Mouse (Mus musculus): ENCODE measurements around the gene Zfp710. TPM values are rescaled to one million over a fixed set of nuclear protein-coding genes. Genes with fewer than 3 reads are reported as not detected.

Zfp710 gene
- polyA plus RNA-seq, 2 experiments = 15.0 to 24.7 TPM

- ATAC-seq (ENCODE audit: low FRiP score, low read depth) = no peak
- 80% methylated on average over 9 of the region's 9 CpGs for WGBS
- no peak for DNase-seq (ENCODE audit: low spot score)
These were observed 86.7 kb downstream of the Zfp710 start for GRCm38 (mm10) chr7:80111066-80112045.

GRCm38 (mm10) chr7:80113989-80114388 is 89.4 kb downstream of the Zfp710 start:
- Histone ChIP-seq H3K4me2 (replicated peaks; ENCODE audit: low read depth, low read length, severe bottlenecking) (peak overlapping the region; percentile 82), H3K27ac (replicated peaks; ENCODE audit: low read depth, low read length) (peak overlapping the region; percentile 97), H3K27me3 (ENCODE audit: control insufficient read depth, insufficient read depth, low read length) (no peaks in the 10 kb centered on the region), H3K4me1 (ENCODE audit: control insufficient read depth, insufficient read depth, low read length) (peaks cover 25% of the 10 kb centered on the region), H3K4me3 (replicated peaks; ENCODE audit: low read length) (peak overlapping the region; percentile 99), H3K9me3 (ENCODE audit: control insufficient read depth, low read length) (no peaks in the 10 kb centered on the region), H3K9ac (ENCODE audit: low read depth, low read length, severe bottlenecking) (peak overlapping the region; percentile 97), H3K36me3 (ENCODE audit: control insufficient read depth, insufficient read depth, low read length) (peaks cover 15% of the 10 kb centered on the region)
- 0 out of 2 replicates have a peak, but pooled peaks have one; percentile 3 for ATAC-seq (ENCODE audit: low FRiP score, low read depth)
- 7% methylated on average over 10 of the region's 10 CpGs for WGBS
- DNase-seq (ENCODE audit: low spot score) = peak; percentile 36
- no peak for TF ChIP-seq POLR2A (IDR thresholded peaks at IDR 0.05; ENCODE audit: borderline replicate concordance, extremely low read depth, insufficient read depth, insufficient read length)

More at GRCm38 (mm10) chr7:80111066-80112045, 86.7 kb downstream of the Zfp710 start:
- Histone ChIP-seq H3K27me3 (ENCODE audit: control insufficient read depth, insufficient read depth, low read length) (no peaks in the 10 kb centered on the region), H3K9me3 (ENCODE audit: control insufficient read depth, low read length) (0 out of 2 replicates have a peak, but pooled peaks cover 6% of the 10 kb centered on the region), H3K4me2 (replicated peaks; ENCODE audit: low read depth, low read length, severe bottlenecking) (no peak overlapping the region), H3K27ac (replicated peaks; ENCODE audit: low read depth, low read length) (no peak overlapping the region), H3K4me3 (replicated peaks; ENCODE audit: low read length) (no peak overlapping the region), H3K4me1 (ENCODE audit: control insufficient read depth, insufficient read depth, low read length) (peaks cover 23% of the 10 kb centered on the region), H3K9ac (ENCODE audit: low read depth, low read length, severe bottlenecking) (no peak overlapping the region), H3K36me3 (ENCODE audit: control insufficient read depth, insufficient read depth, low read length) (peaks cover 32% of the 10 kb centered on the region)
- TF ChIP-seq POLR2A (IDR thresholded peaks at IDR 0.05; ENCODE audit: borderline replicate concordance, extremely low read depth, insufficient read depth, insufficient read length) = no peak

GRCm38 (mm10) chr7:80114451-80115223 is 90.0 kb downstream of the Zfp710 start:
- TF ChIP-seq POLR2A (IDR thresholded peaks at IDR 0.05; ENCODE audit: borderline replicate concordance, extremely low read depth, insufficient read depth, insufficient read length) = no peak
- under 1% methylated on average over 29 of the region's 52 CpGs for WGBS
- Histone ChIP-seq H3K4me1 (ENCODE audit: control insufficient read depth, insufficient read depth, low read length) (peaks cover 25% of the 10 kb centered on the region), H3K9ac (ENCODE audit: low read depth, low read length, severe bottlenecking) (peak overlapping the region; percentile 97), H3K27ac (replicated peaks; ENCODE audit: low read depth, low read length) (peak overlapping the region; percentile 97), H3K4me3 (replicated peaks; ENCODE audit: low read length) (peak overlapping the region; percentile 99), H3K4me2 (replicated peaks; ENCODE audit: low read depth, low read length, severe bottlenecking) (peak overlapping the region; percentile 82), H3K36me3 (ENCODE audit: control insufficient read depth, insufficient read depth, low read length) (peaks cover 9% of the 10 kb centered on the region), H3K27me3 (ENCODE audit: control insufficient read depth, insufficient read depth, low read length) (no peaks in the 10 kb centered on the region), H3K9me3 (ENCODE audit: control insufficient read depth, low read length) (no peaks in the 10 kb centered on the region)
- ATAC-seq (ENCODE audit: low FRiP score, low read depth) = peak; percentile 75
- peak; percentile 85 for DNase-seq (ENCODE audit: low spot score)

- peaks cover 25% of the 10 kb centered on the region for H3K4me1 ChIP-seq (ENCODE audit: control insufficient read depth, insufficient read depth, low read length)
- peaks cover 3% of the 10 kb centered on the region for H3K36me3 ChIP-seq (ENCODE audit: control insufficient read depth, insufficient read depth, low read length)
- peak within 1 kb of the TSS; percentile 82 for H3K4me2 ChIP-seq (replicated peaks; ENCODE audit: low read depth, low read length, severe bottlenecking)
- under 1% methylated on average over 23 of the region's 29 CpGs for WGBS
- no peaks in the 10 kb centered on the region for H3K27me3 ChIP-seq (ENCODE audit: control insufficient read depth, insufficient read depth, low read length)
- H3K27ac ChIP-seq (replicated peaks; ENCODE audit: low read depth, low read length) = peak within 1 kb of the TSS; percentile 97
- no peaks in the 10 kb centered on the region for H3K9me3 ChIP-seq (ENCODE audit: control insufficient read depth, low read length)
- peak; percentile 94 for TF ChIP-seq POLR2A (IDR thresholded peaks at IDR 0.05; ENCODE audit: borderline replicate concordance, extremely low read depth, insufficient read depth, insufficient read length)
- H3K4me3 ChIP-seq (replicated peaks; ENCODE audit: low read length) = peak within 1 kb of the TSS; percentile 99
- H3K9ac ChIP-seq (ENCODE audit: low read depth, low read length, severe bottlenecking) = peak within 1 kb of the TSS; percentile 97
- peak; percentile 93 for DNase-seq (ENCODE audit: low spot score)
- ATAC-seq (ENCODE audit: low FRiP score, low read depth) = peak; percentile 94
These were observed 90.6 kb downstream of the Zfp710 start, which contains the start of gene Idh2 for GRCm38 (mm10) chr7:80115224-80115590. Gene Idh2, minus strand, starts transcription at chr7:80115392.

- DNase-seq (ENCODE audit: low spot score) (no peak), ATAC-seq (ENCODE audit: low FRiP score, low read depth) (no peak)
- Histone ChIP-seq H3K4me3 (replicated peaks; ENCODE audit: low read length) (peak overlapping the region; percentile 99; the same call in 1 of the 2 replicates), H3K4me1 (ENCODE audit: control insufficient read depth, insufficient read depth, low read length) (peaks cover 25% of the 10 kb centered on the region), H3K4me2 (replicated peaks; ENCODE audit: low read depth, low read length, severe bottlenecking) (peak overlapping the region; percentile 82), H3K27me3 (ENCODE audit: control insufficient read depth, insufficient read depth, low read length) (no peaks in the 10 kb centered on the region), H3K9ac (ENCODE audit: low read depth, low read length, severe bottlenecking) (0 out of 2 replicates have a peak overlapping the region, but pooled peaks have one; percentile 97), H3K9me3 (ENCODE audit: control insufficient read depth, low read length) (no peaks in the 10 kb centered on the region), H3K36me3 (ENCODE audit: control insufficient read depth, insufficient read depth, low read length) (no peaks in the 10 kb centered on the region; the same call in 1 of the 2 replicates), H3K27ac (replicated peaks; ENCODE audit: low read depth, low read length) (no peak overlapping the region)
- TF ChIP-seq POLR2A (IDR thresholded peaks at IDR 0.05; ENCODE audit: borderline replicate concordance, extremely low read depth, insufficient read depth, insufficient read length) = no peak
- WGBS = 75% methylated on average over 2 of the region's 2 CpGs
These were observed 91.5 kb downstream of the Zfp710 start for GRCm38 (mm10) chr7:80116158-80116557.
